Mouse (Mus musculus) midbrain, postnatal 0 days (tissue): ENCODE measurements at regions not wholly inside any gene's neighbourhood (a gene's known extent, or its start where the extent isn't known, plus 50 kb on each side); places are given as distances from the start of the nearest gene placed in this dataset.

ENCODE experiments used
- ATAC-seq: fragments of 200-750 bp; cut with Nextera tagmentation; 2 replicates; pipeline ENCODE4 v1.8.0; 2017; ENCODE audit warnings: moderate number of reproducible peaks, mild to moderate bottlenecking, moderate TSS enrichment, moderate library complexity; ENCODE audit not compliant: low FRiP score
- DNase-seq: peaks from one replicate; pipeline ENCODE4 v3.0.0-alpha.2; 2015; ENCODE audit warnings: low spot score
- H3K27ac ChIP-seq: fragments of 300-500 bp; sonication (generic); 2 replicates; pipeline ENCODE4 v1.5.1; 2014; ENCODE audit warnings: low read depth, mild to moderate bottlenecking, low read length, mixed read lengths
- H3K27me3 ChIP-seq: fragments of 300-500 bp; sonication (generic); 2 replicates; pipeline ENCODE4 v1.6.1; 2014; ENCODE audit warnings: low read length, control low read depth, mixed read lengths; ENCODE audit not compliant: insufficient read depth
- H3K36me3 ChIP-seq: fragments of 300-500 bp; sonication (generic); 2 replicates; pipeline ENCODE4 v1.6.1; 2014; ENCODE audit warnings: low read length, control low read depth, mixed read lengths; ENCODE audit not compliant: insufficient read depth
- H3K4me1 ChIP-seq: fragments of 300-500 bp; sonication (generic); 2 replicates; pipeline ENCODE4 v1.6.1; 2014; ENCODE audit warnings: mild to moderate bottlenecking, control low read depth, antibody characterized with exemption, low read length, mixed read lengths; ENCODE audit not compliant: insufficient read depth
- H3K4me2 ChIP-seq: fragments of 300-500 bp; sonication (generic); 2 replicates; pipeline ENCODE4 v1.6.1; 2014; ENCODE audit warnings: low read depth, mild to moderate bottlenecking, low read length, mixed read lengths; ENCODE audit not compliant: poor library complexity, severe bottlenecking
- H3K4me3 ChIP-seq: fragments of 300-500 bp; sonication (generic); 2 replicates; pipeline ENCODE4 v1.5.1; 2014; ENCODE audit warnings: low read depth, mild to moderate bottlenecking, low read length, moderate library complexity
- H3K9ac ChIP-seq: fragments of 300-500 bp; sonication (generic); replicated peaks from 2 replicates; pipeline ENCODE4 v1.6.1; 2014; ENCODE audit warnings: mild to moderate bottlenecking, low read length, moderate library complexity, mixed read lengths; ENCODE audit not compliant: poor library complexity, severe bottlenecking
- H3K9me3 ChIP-seq: fragments of 300-500 bp; sonication (generic); 2 replicates; pipeline ENCODE4 v1.6.1; 2016; ENCODE audit warnings: low read length, control low read depth
- CTCF ChIP-seq: IDR thresholded peaks from 2 replicates; pipeline ENCODE4 v1.5.1; 2016; ENCODE audit warnings: antibody characterized with exemption, mild to moderate bottlenecking
- WGBS: fragments of 180-500 bp; shearing (Covaris S2); extraction: QIAGEN DNeasy Blood & Tissue Kit; methylation state at CpG from one replicate; pipeline ENCODE4 v1.1.7; 2014; 5-methylcytosine and 5-hydroxymethylcytosine counted together

- ATAC-seq: no peak
- Histone ChIP-seq H3K27me3 (no peaks in the 10 kb centered on the region), H3K4me3 (no peak overlapping the region), H3K9ac (no peak overlapping the region), H3K36me3 (no peaks in the 10 kb centered on the region), H3K4me1 (no peaks in the 10 kb centered on the region), H3K27ac (no peak overlapping the region), H3K4me2 (no peak overlapping the region), H3K9me3 (no peaks in the 10 kb centered on the region)
- peak; percentile 3 for DNase-seq
- WGBS: 43% methylated on average over 4 of the region's 4 CpGs
- no peak for TF ChIP-seq CTCF
Measured at GRCm38 (mm10) chr14:84928161-84928560, 484.8 kb downstream of the Pcdh17 start.

GRCm38 (mm10) chr14:84934094-84934493 is 490.7 kb downstream of the Pcdh17 start:
- ATAC-seq: no peak
- WGBS: 85% methylated on average over 3 of the region's 3 CpGs
- TF ChIP-seq CTCF: no peak

GRCm38 (mm10) chr14:84955300-84955699 is 511.9 kb downstream of the Pcdh17 start:
- no peak overlapping the region for H3K27ac ChIP-seq
- H3K9me3 ChIP-seq: no peaks in the 10 kb centered on the region
- WGBS: 97% methylated on average over 1 of the region's 1 CpGs
- no peaks in the 10 kb centered on the region for H3K27me3 ChIP-seq
- no peak overlapping the region for H3K9ac ChIP-seq
- DNase-seq (no peak), ATAC-seq (no peak)
- H3K4me3 ChIP-seq: no peak overlapping the region
- H3K36me3 ChIP-seq: no peaks in the 10 kb centered on the region
- no peak for TF ChIP-seq CTCF
- H3K4me1 ChIP-seq: no peaks in the 10 kb centered on the region
- no peak overlapping the region for H3K4me2 ChIP-seq

More at GRCm38 (mm10) chr14:84934094-84934493, 490.7 kb downstream of the Pcdh17 start:
- Histone ChIP-seq H3K4me3 (no peak overlapping the region), H3K9me3 (no peaks in the 10 kb centered on the region), H3K9ac (no peak overlapping the region), H3K4me2 (no peak overlapping the region), H3K4me1 (no peaks in the 10 kb centered on the region), H3K27ac (no peak overlapping the region), H3K36me3 (no peaks in the 10 kb centered on the region), H3K27me3 (no peaks in the 10 kb centered on the region)
- DNase-seq: no peak

- Histone ChIP-seq H3K9ac (no peak overlapping the region), H3K4me1 (no peaks in the 10 kb centered on the region), H3K4me3 (no peak overlapping the region), H3K27ac (no peak overlapping the region), H3K36me3 (no peaks in the 10 kb centered on the region), H3K27me3 (no peaks in the 10 kb centered on the region), H3K9me3 (no peaks in the 10 kb centered on the region), H3K4me2 (no peak overlapping the region)
- no peak for TF ChIP-seq CTCF
- ATAC-seq (peak; percentile 7; the same call in 1 of the 2 replicates), DNase-seq (peak; percentile 0)
- 64% methylated on average over 4 of the region's 4 CpGs for WGBS
Measured at GRCm38 (mm10) chr14:84987764-84988163, 544.4 kb downstream of the Pcdh17 start.

GRCm38 (mm10) chr14:85012384-85012783 is 569.0 kb downstream of the Pcdh17 start:
- no peak for TF ChIP-seq CTCF
- no peaks in the 10 kb centered on the region for H3K4me1 ChIP-seq
- H3K4me2 ChIP-seq: no peak overlapping the region
- H3K9me3 ChIP-seq: no peaks in the 10 kb centered on the region
- no peak overlapping the region for H3K4me3 ChIP-seq
- DNase-seq (no peak), ATAC-seq (no peak)
- no peaks in the 10 kb centered on the region for H3K36me3 ChIP-seq
- H3K27me3 ChIP-seq: no peaks in the 10 kb centered on the region
- no peak overlapping the region for H3K27ac ChIP-seq
- H3K9ac ChIP-seq: no peak overlapping the region
